Mouse (Mus musculus) heart, embryonic 16.5 days (tissue): Measurements from ENCODE around the gene Ptbp1. TPM values are rescaled to one million over a fixed set of nuclear protein-coding genes. Genes with fewer than 3 reads are reported as not detected.

Experiments used
- ATAC-seq: fragments of 200-750 bp; cut with Nextera tagmentation; replicated peaks from 2 replicates; pipeline ENCODE4 v1.8.0; 2017; ENCODE audit warnings: moderate number of reproducible peaks; ENCODE audit not compliant: insufficient read depth, low FRiP score; ENCODE audit errors: extremely low read depth
- H3K27ac ChIP-seq: fragments of 300-500 bp; sonication (generic); 2 replicates; pipeline ENCODE4 v1.5.1; 2014; ENCODE audit warnings: mild to moderate bottlenecking, low read length, control low read depth, moderate library complexity
- H3K27me3 ChIP-seq: fragments of 300-500 bp; sonication (generic); 2 replicates; pipeline ENCODE4 v1.6.1; 2014; ENCODE audit warnings: low read length, mixed read lengths; ENCODE audit not compliant: control insufficient read depth, insufficient read depth
- H3K36me3 ChIP-seq: fragments of 300-500 bp; sonication (generic); 2 replicates; pipeline ENCODE4 v1.6.1; 2014; ENCODE audit not compliant: control insufficient read depth, insufficient read depth
- H3K4me1 ChIP-seq: fragments of 300-500 bp; sonication (generic); 2 replicates; pipeline ENCODE4 v1.6.1; 2014; ENCODE audit warnings: low read length, mixed read lengths; ENCODE audit not compliant: control insufficient read depth, insufficient read depth
- H3K4me2 ChIP-seq: fragments of 300-500 bp; sonication (generic); 2 replicates; pipeline ENCODE4 v1.6.1; 2014; ENCODE audit warnings: low read depth, mild to moderate bottlenecking, control low read depth, low read length
- H3K4me3 ChIP-seq: fragments of 300-500 bp; sonication (generic); 2 replicates; pipeline ENCODE4 v1.5.1; 2014; ENCODE audit warnings: mild to moderate bottlenecking, control low read depth, low read length
- H3K9ac ChIP-seq: fragments of 300-500 bp; sonication (generic); 2 replicates; pipeline ENCODE4 v1.6.1; 2014; ENCODE audit warnings: low read length, control low read depth
- H3K9me3 ChIP-seq: fragments of 300-500 bp; sonication (generic); replicated peaks from 2 replicates; pipeline ENCODE4 v1.6.1; 2016; ENCODE audit warnings: low read length; ENCODE audit not compliant: control insufficient read depth
- WGBS: fragments of 180-500 bp; shearing (Covaris S2); extraction: QIAGEN DNeasy Blood & Tissue Kit; methylation state at CpG from one replicate; pipeline ENCODE4 v1.1.7; 2014; 5-methylcytosine and 5-hydroxymethylcytosine counted together
- polyA plus RNA-seq: library from polyadenylated mRNA; unstranded; fragments of >200 nt; fragmentation: Nextera tagmentation; extraction: Ambion mirVana; gene quantifications from 2 replicates; pipeline ENCODE4 v1.2.1, GENCODE M21; 2015

The Ptbp1 gene
- polyA plus RNA-seq = 125 and 146 TPM in 2 replicates

GRCm38 (mm10) chr10:79853860-79854795, at the start of gene Ptbp1:
Ptbp1 (plus strand) TSS chr10:79854427.
- no peaks in the 10 kb centered on the region for H3K27me3 ChIP-seq
- no peaks in the 10 kb centered on the region for H3K9me3 ChIP-seq
- peak within 1 kb of the TSS; percentile 95 for H3K4me2 ChIP-seq
- peak within 1 kb of the TSS; percentile 98 for H3K4me3 ChIP-seq
- peak; percentile 82 for ATAC-seq
- H3K9ac ChIP-seq = peak within 1 kb of the TSS; percentile 100
- WGBS = under 1% methylated on average over 75 of the region's 75 CpGs
- peak within 1 kb of the TSS; percentile 100 for H3K27ac ChIP-seq
- H3K4me1 ChIP-seq = peaks cover 62% of the 10 kb centered on the region
- peaks cover 6% of the 10 kb centered on the region for H3K36me3 ChIP-seq

- H3K9me3 ChIP-seq = no peaks in the 10 kb centered on the region
- H3K4me1 ChIP-seq = peaks cover 13% of the 10 kb centered on the region
- H3K4me3 ChIP-seq = peak overlapping the region; percentile 8; the same call in 1 of the 2 replicates
- H3K4me2 ChIP-seq = peak overlapping the region; percentile 43
- no peaks in the 10 kb centered on the region for H3K27me3 ChIP-seq
- peak; percentile 59 for ATAC-seq
- H3K36me3 ChIP-seq = no peaks in the 10 kb centered on the region
- peak overlapping the region; percentile 84 for H3K27ac ChIP-seq
- no peak overlapping the region; the same call in 1 of the 2 replicates for H3K9ac ChIP-seq
- 44% methylated on average over 11 of the region's 11 CpGs for WGBS
Observed at GRCm38 (mm10) chr10:79805636-79806035, 48.6 kb upstream of the Ptbp1 start.

DNA sequence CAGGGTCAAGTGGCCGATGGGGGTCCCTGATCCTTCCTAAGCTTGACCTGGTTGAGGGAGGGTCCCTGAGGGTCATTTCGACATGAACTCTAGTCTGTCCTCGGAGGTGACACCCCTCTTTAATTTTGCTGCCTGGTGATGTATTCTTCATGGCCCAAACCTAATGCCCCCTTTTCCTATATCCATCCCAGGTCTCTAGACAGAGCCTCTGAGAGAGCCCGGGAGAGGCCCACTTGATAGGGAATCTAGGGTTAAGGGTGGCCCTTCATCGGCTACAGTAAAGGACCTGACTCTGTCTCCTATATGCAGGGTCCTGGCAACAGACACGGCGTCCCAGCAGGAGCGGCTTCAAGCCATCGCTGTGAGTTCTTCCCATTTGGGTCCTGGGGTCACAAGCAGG, 47.9 kb upstream of the Ptbp1 start:
- ATAC-seq = no peak
- peaks cover 13% of the 10 kb centered on the region for H3K4me1 ChIP-seq

DNA sequence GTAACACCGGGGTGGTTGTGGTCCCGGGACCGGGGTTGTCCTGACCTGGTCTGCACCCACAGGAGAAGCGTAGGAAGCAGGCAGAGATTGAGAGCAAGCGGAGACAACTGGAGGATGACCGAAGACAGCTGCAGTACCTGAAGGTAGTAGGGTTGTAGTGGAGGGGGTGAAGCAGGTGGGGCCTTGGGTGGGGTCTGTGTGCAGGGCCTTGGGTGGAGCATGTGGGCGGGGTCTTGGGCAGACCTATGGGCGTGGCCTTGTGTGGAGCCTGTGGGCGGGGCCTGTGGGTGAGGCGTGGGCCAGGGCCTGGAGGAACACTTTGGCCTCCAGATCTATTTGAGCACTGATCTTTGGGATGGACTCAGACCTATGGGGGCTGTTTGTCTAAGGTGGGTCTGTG, 47.3 kb upstream of the Ptbp1 start:
- Histone ChIP-seq H3K36me3 (no peaks in the 10 kb centered on the region), H3K27me3 (no peaks in the 10 kb centered on the region), H3K4me2 (peak overlapping the region; percentile 43), H3K27ac (peak overlapping the region; percentile 84), H3K9me3 (no peaks in the 10 kb centered on the region), H3K4me1 (peaks cover 13% of the 10 kb centered on the region), H3K9ac (no peak overlapping the region), H3K4me3 (peak overlapping the region; percentile 27)
- 70% methylated on average over 10 of the region's 10 CpGs for WGBS
- ATAC-seq = no peak; the same call in 1 of the 2 replicates

More for the DNA sequence above, 47.9 kb upstream of the Ptbp1 start:
- WGBS = 74% methylated on average over 9 of the region's 9 CpGs
- no peaks in the 10 kb centered on the region for H3K36me3 ChIP-seq
- H3K4me3 ChIP-seq = peak overlapping the region; percentile 8
- H3K4me2 ChIP-seq = peak overlapping the region; percentile 43
- H3K9me3 ChIP-seq = no peaks in the 10 kb centered on the region
- H3K27me3 ChIP-seq = no peaks in the 10 kb centered on the region
- peak overlapping the region; percentile 17; the same call in 1 of the 2 replicates for H3K9ac ChIP-seq
- H3K27ac ChIP-seq = peak overlapping the region; percentile 84

GRCm38 (mm10) chr10:79807826-79808225, 46.4 kb upstream of the Ptbp1 start:
- Histone ChIP-seq H3K9me3 (no peaks in the 10 kb centered on the region), H3K9ac (no peak overlapping the region), H3K4me1 (peaks cover 5% of the 10 kb centered on the region; the same call in 1 of the 2 replicates), H3K36me3 (no peaks in the 10 kb centered on the region), H3K27ac (peak overlapping the region; percentile 84), H3K4me3 (no peak overlapping the region; the same call in 1 of the 2 replicates), H3K4me2 (peak overlapping the region; percentile 43), H3K27me3 (no peaks in the 10 kb centered on the region)
- 63% methylated on average over 11 of the region's 11 CpGs for WGBS
- ATAC-seq = peak; percentile 12; the same call in 1 of the 2 replicates

- no peak overlapping the region for H3K4me3 ChIP-seq
- no peaks in the 10 kb centered on the region for H3K36me3 ChIP-seq
- H3K9me3 ChIP-seq = no peaks in the 10 kb centered on the region
- no peak for ATAC-seq
- peak overlapping the region; percentile 34 for H3K4me2 ChIP-seq
- WGBS = 73% methylated on average over 11 of the region's 11 CpGs
- H3K27me3 ChIP-seq = no peaks in the 10 kb centered on the region
- peak overlapping the region; percentile 84 for H3K27ac ChIP-seq
- H3K4me1 ChIP-seq = no peaks in the 10 kb centered on the region
- H3K9ac ChIP-seq = no peak overlapping the region
Observed at GRCm38 (mm10) chr10:79808728-79809127, 45.5 kb upstream of the Ptbp1 start.

DNA sequence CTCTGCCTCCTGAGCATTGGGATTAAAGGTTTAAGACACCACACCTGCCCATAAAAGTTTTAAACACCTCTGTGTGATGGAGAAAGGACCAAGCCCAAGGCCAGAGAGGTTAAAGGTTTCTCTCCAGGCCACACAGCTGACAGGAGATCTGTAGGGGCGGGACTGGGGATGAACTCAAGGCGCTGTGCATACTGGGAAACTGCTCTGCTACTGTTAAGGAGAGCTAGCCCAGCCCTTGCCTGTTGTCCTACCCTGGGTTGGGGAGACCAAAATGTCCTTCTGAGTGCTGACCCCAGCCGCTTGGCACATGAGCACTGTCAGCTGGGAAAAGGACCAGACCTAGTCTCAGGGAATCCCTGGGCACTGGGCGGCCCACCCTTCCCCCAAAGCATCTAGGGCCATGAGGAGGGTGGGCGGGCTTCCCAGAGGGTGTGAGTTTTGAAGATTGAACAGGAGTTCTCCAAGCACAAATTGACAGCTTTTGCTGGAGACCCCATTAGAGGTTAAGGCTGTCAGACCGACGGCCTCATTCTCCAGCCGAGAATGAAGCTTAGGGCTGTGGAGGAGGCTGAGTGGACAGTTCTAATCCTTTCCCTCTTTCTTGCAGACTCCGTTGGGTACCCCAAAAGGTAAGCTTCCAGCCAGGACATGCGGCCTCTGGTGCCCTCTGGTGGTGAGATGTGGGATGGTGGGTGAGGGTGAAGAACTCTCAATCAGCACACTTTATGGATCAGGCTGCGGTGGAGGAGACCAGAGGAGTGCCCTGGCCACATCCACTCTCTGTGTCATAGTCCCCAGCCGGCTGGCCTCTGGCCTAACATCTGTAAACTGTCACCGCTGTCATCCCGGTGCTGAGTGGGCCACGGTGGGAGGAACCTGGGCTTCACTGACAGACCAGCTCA, 42.2 kb upstream of the Ptbp1 start:
- no peaks in the 10 kb centered on the region for H3K36me3 ChIP-seq
- H3K4me1 ChIP-seq = no peaks in the 10 kb centered on the region
- no peak overlapping the region for H3K9ac ChIP-seq
- no peak overlapping the region for H3K27ac ChIP-seq
- 23% methylated on average over 15 of the region's 15 CpGs for WGBS
- no peak overlapping the region for H3K4me2 ChIP-seq
- 0 out of 2 replicates have a peak, but pooled peaks have one; percentile 12 for ATAC-seq
- no peaks in the 10 kb centered on the region for H3K27me3 ChIP-seq
- no peaks in the 10 kb centered on the region for H3K9me3 ChIP-seq
- no peak overlapping the region for H3K4me3 ChIP-seq

- no peaks in the 10 kb centered on the region for H3K4me1 ChIP-seq
- no peak overlapping the region for H3K4me2 ChIP-seq
- ATAC-seq = no peak
- H3K9me3 ChIP-seq = no peaks in the 10 kb centered on the region
- no peak overlapping the region for H3K9ac ChIP-seq
- no peaks in the 10 kb centered on the region for H3K27me3 ChIP-seq
- H3K36me3 ChIP-seq = no peaks in the 10 kb centered on the region
- 82% methylated on average over 5 of the region's 5 CpGs for WGBS
- H3K27ac ChIP-seq = no peak overlapping the region
- no peak overlapping the region for H3K4me3 ChIP-seq
Observed at GRCm38 (mm10) chr10:79814271-79814842, 39.9 kb upstream of the Ptbp1 start.
